ENCODE assay signal across 7 mouse cellular contexts in the genomic region with DNA sequence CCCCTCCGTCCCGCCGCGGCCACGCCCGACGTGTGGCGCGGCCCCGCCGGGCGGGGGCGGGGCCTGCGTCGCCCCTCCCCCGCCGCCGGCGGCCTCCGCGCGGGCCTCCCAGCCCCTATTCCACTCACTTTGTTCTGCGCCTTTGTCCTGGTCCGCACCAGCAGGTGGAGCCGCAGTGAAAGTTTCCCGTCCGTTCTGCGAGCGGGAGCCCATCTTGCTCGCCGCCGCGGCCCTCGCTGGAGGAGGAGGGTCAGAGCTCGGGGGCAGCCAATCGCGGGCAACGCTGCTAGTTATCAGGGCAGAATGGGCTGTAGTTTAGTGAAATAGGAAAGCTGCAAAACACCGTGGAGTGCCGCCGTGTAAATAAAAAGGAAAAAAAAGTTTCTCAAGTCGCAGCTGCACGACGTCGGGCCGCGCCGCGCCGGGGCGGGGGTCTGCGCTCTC. TPM values are rescaled to one million over a fixed set of nuclear protein-coding genes. Genes with fewer than 3 reads are reported as not detected.
DNase-seq lines count a peak whose midpoint lies in the region; ATAC-seq lines count a peak whose summit lies in the region.

A gene (plus strand): TSS at position 81 of the 444 bp plus-strand sequence.

- no peaks in the 10 kb centered on the region for H3K36me3 ChIP-seq in intestine, embryonic 16.5 days (ENCODE audit: control insufficient read depth, insufficient read depth, low read length)
- H3K36me3 ChIP-seq in midbrain, embryonic 11.5 days (ENCODE audit: control insufficient read depth, insufficient read depth, low read length) = peaks cover 2% of the 10 kb centered on the region; the same call in 1 of the 2 replicates

- WGBS in intestine, embryonic 16.5 days = under 1% methylated on average over 46 of the region's 52 CpGs
- WGBS in midbrain, embryonic 11.5 days = under 1% methylated on average over 51 of the region's 52 CpGs

- H3K9ac ChIP-seq in intestine, embryonic 16.5 days (ENCODE audit: low read depth, low read length) = peak within 1 kb of the TSS; percentile 93
- H3K9ac ChIP-seq in midbrain, embryonic 11.5 days (ENCODE audit: low read length) = peak within 1 kb of the TSS; percentile 98

- peak; percentile 99 for ATAC-seq in intestine, embryonic 16.5 days
- peak; percentile 97 for ATAC-seq in midbrain, embryonic 11.5 days (ENCODE audit: low FRiP score)

- peak within 1 kb of the TSS; percentile 98 for H3K27ac ChIP-seq in intestine, embryonic 16.5 days (ENCODE audit: low read length)
- peak within 1 kb of the TSS; percentile 98 for H3K27ac ChIP-seq in midbrain, embryonic 11.5 days (ENCODE audit: low read depth, low read length)

- H3K4me3 ChIP-seq in intestine, embryonic 16.5 days (ENCODE audit: low read length) = peak within 1 kb of the TSS; percentile 85
- H3K4me3 ChIP-seq in midbrain, embryonic 11.5 days (ENCODE audit: low read depth, low read length) = peak within 1 kb of the TSS; percentile 73

- H3K4me2 ChIP-seq in intestine, embryonic 16.5 days (ENCODE audit: low read depth, low read length) = peak within 1 kb of the TSS; percentile 86
- H3K4me2 ChIP-seq in midbrain, embryonic 11.5 days = peak within 1 kb of the TSS; percentile 68

- no peaks in the 10 kb centered on the region for H3K27me3 ChIP-seq in intestine, embryonic 16.5 days (replicated peaks; ENCODE audit: control insufficient read depth, insufficient read depth, low read length)
- H3K27me3 ChIP-seq in midbrain, embryonic 11.5 days (ENCODE audit: control insufficient read depth, insufficient read depth, low read length) = no peaks in the 10 kb centered on the region

- DNase-seq in adrenal gland, adult 8-10 months = peak; percentile 97
- DNase-seq in embryo, embryonic 9.5 days (ENCODE audit: extremely low spot score) = peak; percentile 97
- DNase-seq in gastrocnemius, postnatal 4 days (ENCODE audit: low spot score in 2 of 2) = peak; percentile 92 to 96
- peak; percentile 96 to 97 for DNase-seq in left cerebral cortex, postnatal 36 days (ENCODE audit: low spot score in 2 of 2)
- DNase-seq in midbrain, embryonic 11.5 days (ENCODE audit: low spot score, missing footprints) = peak; percentile 98
- peak; percentile 95 for DNase-seq in skeletal muscle tissue, adult 2 months (ENCODE audit: low read depth, low spot score)

- peaks cover 10% of the 10 kb centered on the region; the same call in 1 of the 2 replicates for H3K4me1 ChIP-seq in intestine, embryonic 16.5 days (ENCODE audit: control insufficient read depth, insufficient read depth, low read length)
- H3K4me1 ChIP-seq in midbrain, embryonic 11.5 days (ENCODE audit: control insufficient read depth, insufficient read depth, low read length) = peaks cover 18% of the 10 kb centered on the region

- H3K9me3 ChIP-seq in intestine, embryonic 16.5 days (ENCODE audit: control insufficient read depth, low read length) = no peaks in the 10 kb centered on the region
- H3K9me3 ChIP-seq in midbrain, embryonic 11.5 days (ENCODE audit: control insufficient read depth, low read length) = no peaks in the 10 kb centered on the region

- intact Hi-C loops in left cerebral cortex, postnatal 36 days (cut with DNase I) = loop anchor here (1.0 to 10.0 kb wide), 2 partner anchors 34 to 252 kb away; a partner anchor contains a TSS

RNA-seq across cellular contexts. Expression of the gene that starts here (rescaled TPM):
- total RNA-seq in adrenal gland, adult 8-10 months (2022) = 10 to 100 TPM; 27.7 to 33.4 (median 31.0) TPM
- 10 to 100 TPM; 35.0 to 35.9 TPM for total RNA-seq in gastrocnemius, postnatal 4 days (2021)
- polyA plus RNA-seq in intestine, embryonic 16.5 days (2015; fragmentation: Nextera tagmentation; extraction: Ambion mirVana) = 65.1 and 71.2 TPM in 2 replicates
- total RNA-seq in left cerebral cortex, postnatal 36 days (2021) = 10 to 100 TPM; 16.6 to 21.6 TPM
- 178 and 194 TPM in 2 replicates for polyA plus RNA-seq in midbrain, embryonic 11.5 days (2014; fragmentation: Nextera tagmentation; extraction: Ambion mirVana)

Comparison
In these comparisons a context has a peak if more than half of its experiments do, and no peak if none do; other contexts are left out.
1. Peak in every context shown above with its lines: DNase-seq, ATAC-seq, H3K4me3 ChIP-seq and H3K27ac ChIP-seq.